7 mouse cellular contexts compared by ENCODE assay signal in the genomic region with DNA sequence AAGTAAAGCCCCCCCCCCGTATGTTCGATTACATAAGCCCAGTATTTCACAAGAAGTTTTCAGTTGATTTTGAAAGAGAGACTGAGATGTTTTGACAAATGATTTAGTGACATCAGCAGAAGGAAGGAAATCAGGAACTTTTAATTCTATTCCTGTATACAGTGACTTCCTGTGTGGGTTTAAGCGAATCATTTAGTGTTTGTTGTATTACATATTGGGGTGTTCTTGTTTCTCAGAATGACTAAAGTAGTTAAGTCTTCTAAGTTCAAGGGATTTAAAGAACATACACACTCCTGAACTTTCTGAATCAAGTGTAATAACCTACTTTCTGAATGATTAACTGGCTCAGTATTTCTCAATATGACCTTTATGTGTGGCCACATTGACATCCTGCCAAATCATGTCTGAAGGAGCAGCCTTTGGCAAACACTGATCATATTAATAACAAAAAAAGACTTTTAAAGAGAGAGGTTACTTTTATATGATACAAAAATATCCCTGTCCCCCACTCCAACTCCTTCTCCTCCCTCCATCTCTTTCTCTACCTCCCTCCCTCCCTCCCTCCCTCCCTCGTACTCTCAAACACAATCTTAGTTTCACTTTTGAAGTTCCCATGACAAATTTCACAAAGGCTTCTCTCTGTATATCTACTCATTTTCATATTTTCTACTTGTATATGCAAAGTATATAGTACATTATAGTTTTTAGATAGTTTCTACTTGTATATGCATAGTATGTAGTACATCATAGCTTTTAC.
DNase-seq lines count a peak whose midpoint lies in the region; ATAC-seq and TF ChIP-seq lines count a peak whose summit lies in the region.

No protein-coding gene starts in this region.

- no peak for TF ChIP-seq POLR2A in spleen, adult 2 months (IDR thresholded peaks at IDR 0.05; ENCODE audit: low read depth, low read length)

- peak in 1 of 2 experiments; percentile 17 for DNase-seq in spleen, adult 2 months (ENCODE audit: low read depth in 1 of 2, low spot score in 2 of 2)
- DNase-seq in spleen, postnatal 14 days (ENCODE audit: low spot score in 2 of 2) = no peak
- peak; percentile 13 for DNase-seq in c-Kit-positive CD71-positive TER-119-positive erythroid progenitor cells, embryonic 14.5 days (ENCODE audit: low spot score)
- DNase-seq in embryonic facial prominence, embryonic 10.5 days (ENCODE audit: low spot score) = no peak
- DNase-seq in right cerebral cortex, adult 18-20 months = no peak
- no peak for DNase-seq in embryo, embryonic 9.5 days (ENCODE audit: extremely low spot score)

- H3K4me2 ChIP-seq in lung, embryonic 16.5 days (ENCODE audit: low read depth, low read length) = peak overlapping the region; percentile 43

- no peak overlapping the region for H3K27ac ChIP-seq in spleen, adult 2 months (ENCODE audit: insufficient read depth, low read length)
- H3K27ac ChIP-seq in lung, embryonic 16.5 days (ENCODE audit: low read length) = peak overlapping the region; percentile 39; the same call in 1 of the 2 replicates
- H3K27ac ChIP-seq in embryonic facial prominence, embryonic 10.5 days (replicated peaks) = no peak overlapping the region

- H3K9me3 ChIP-seq in lung, embryonic 16.5 days (ENCODE audit: control insufficient read depth, low read length) = no peaks in the 10 kb centered on the region
- no peaks in the 10 kb centered on the region for H3K9me3 ChIP-seq in embryonic facial prominence, embryonic 10.5 days

- H3K4me1 ChIP-seq in spleen, adult 2 months (ENCODE audit: control insufficient read depth, insufficient read depth, insufficient read length) = no peaks in the 10 kb centered on the region; the same call in none of the 2 replicates
- H3K4me1 ChIP-seq in lung, embryonic 16.5 days (replicated peaks; ENCODE audit: control insufficient read depth, insufficient read depth, low read length) = peaks cover 11% of the 10 kb centered on the region; the same call in 1 of the 2 replicates
- no peaks in the 10 kb centered on the region for H3K4me1 ChIP-seq in embryonic facial prominence, embryonic 10.5 days

- H3K27me3 ChIP-seq in spleen, adult 2 months (ENCODE audit: control insufficient read depth, insufficient read depth, low read length) = no peaks in the 10 kb centered on the region
- H3K27me3 ChIP-seq in lung, embryonic 16.5 days (ENCODE audit: control insufficient read depth, insufficient read depth, low read depth, low read length) = no peaks in the 10 kb centered on the region
- H3K27me3 ChIP-seq in embryonic facial prominence, embryonic 10.5 days (replicated peaks; ENCODE audit: low read depth, poor library complexity, severe bottlenecking) = no peaks in the 10 kb centered on the region

- no peak for TF ChIP-seq CTCF in spleen, adult 2 months (IDR thresholded peaks at IDR 0.05; ENCODE audit: extremely low read depth, insufficient read depth, insufficient read length, insufficient replicate concordance)

- ATAC-seq in lung, embryonic 16.5 days (ENCODE audit: low read depth) = peak; percentile 79

- H3K9ac ChIP-seq in lung, embryonic 16.5 days (ENCODE audit: low read length) = no peak overlapping the region

- WGBS in spleen, adult 2 months = 3% methylated on average over 4 of the region's 4 CpGs
- 12% methylated on average over 4 of the region's 4 CpGs for WGBS in lung, embryonic 16.5 days
- 83% methylated on average over 4 of the region's 4 CpGs for WGBS in embryonic facial prominence, embryonic 10.5 days

- H3K36me3 ChIP-seq in spleen, adult 2 months (ENCODE audit: control insufficient read depth, insufficient read depth, low read length) = no peaks in the 10 kb centered on the region
- H3K36me3 ChIP-seq in lung, embryonic 16.5 days (ENCODE audit: control insufficient read depth, insufficient read depth, low read length) = no peaks in the 10 kb centered on the region
- no peaks in the 10 kb centered on the region for H3K36me3 ChIP-seq in embryonic facial prominence, embryonic 10.5 days (replicated peaks)

- peak overlapping the region; percentile 50 for H3K4me3 ChIP-seq in spleen, adult 2 months (ENCODE audit: extremely low read depth, insufficient read depth, insufficient read length)
- H3K4me3 ChIP-seq in lung, embryonic 16.5 days (ENCODE audit: low read length) = peak overlapping the region; percentile 33
- no peak overlapping the region for H3K4me3 ChIP-seq in embryonic facial prominence, embryonic 10.5 days
